Mouse (Mus musculus) stomach, embryonic 14.5 days (tissue): ENCODE results near the gene Lnx2. TPM values are rescaled to one million over a fixed set of nuclear protein-coding genes. Genes with fewer than 3 reads are reported as not detected.

Experiments
- ATAC-seq: fragments of 200-750 bp; cut with Nextera tagmentation; 2 replicates; pipeline ENCODE4 v1.8.0; 2017; ENCODE audit warnings: low read depth, moderate TSS enrichment; ENCODE audit not compliant: insufficient number of reproducible peaks, insufficient read depth, low FRiP score
- H3K27ac ChIP-seq: fragments of 300-500 bp; sonication (generic); 2 replicates; pipeline ENCODE4 v1.5.1; 2014; ENCODE audit warnings: mild to moderate bottlenecking, low read length, moderate library complexity, mixed read lengths
- H3K27me3 ChIP-seq: fragments of 300-500 bp; sonication (generic); 2 replicates; pipeline ENCODE4 v1.6.1; 2014; ENCODE audit warnings: low read length, control low read depth, mixed read lengths; ENCODE audit not compliant: control insufficient read depth, insufficient read depth
- H3K36me3 ChIP-seq: fragments of 300-500 bp; sonication (generic); 2 replicates; pipeline ENCODE4 v1.6.1; 2014; ENCODE audit warnings: mild to moderate bottlenecking, control low read depth, low read length, moderate library complexity, mixed read lengths; ENCODE audit not compliant: control insufficient read depth, insufficient read depth
- H3K4me1 ChIP-seq: fragments of 300-500 bp; sonication (generic); 2 replicates; pipeline ENCODE4 v1.6.1; 2014; ENCODE audit warnings: low read length, control low read depth, mixed read lengths; ENCODE audit not compliant: control insufficient read depth, insufficient read depth
- H3K4me2 ChIP-seq: fragments of 300-500 bp; sonication (generic); replicated peaks from 2 replicates; pipeline ENCODE4 v1.6.1; 2014; ENCODE audit warnings: low read depth, low read length, control low read depth
- H3K4me3 ChIP-seq: fragments of 300-500 bp; sonication (generic); 2 replicates; pipeline ENCODE4 v1.5.1; 2014; ENCODE audit warnings: low read depth, low read length, control low read depth
- H3K9ac ChIP-seq: fragments of 300-500 bp; sonication (generic); replicated peaks from 2 replicates; pipeline ENCODE4 v1.6.1; 2014; ENCODE audit warnings: low read depth, mild to moderate bottlenecking, control low read depth, low read length, moderate library complexity, mixed read lengths
- H3K9me3 ChIP-seq: fragments of 300-500 bp; sonication (generic); 2 replicates; pipeline ENCODE4 v1.6.1; 2016; ENCODE audit warnings: low read depth, low read length, control low read depth; ENCODE audit not compliant: control insufficient read depth
- WGBS: fragments of 180-500 bp; shearing (Covaris S2); extraction: QIAGEN DNeasy Blood & Tissue Kit; methylation state at CpG from one replicate; pipeline ENCODE4 v1.1.7; 2014; 5-methylcytosine and 5-hydroxymethylcytosine counted together
- polyA plus RNA-seq: library from polyadenylated mRNA; unstranded; fragments of >200 nt; fragmentation: Nextera tagmentation; extraction: Ambion mirVana; gene quantifications from 2 replicates; pipeline ENCODE4 v1.2.1, GENCODE M21; 2014

The Lnx2 gene
- polyA plus RNA-seq, 1 experiment from 2014 or later: 20.7 TPM

- Histone ChIP-seq H3K9ac (no peak overlapping the region), H3K27ac (no peak overlapping the region), H3K4me3 (no peak overlapping the region), H3K4me2 (no peak overlapping the region), H3K36me3 (peaks cover 2% of the 10 kb centered on the region; the same call in 1 of the 2 replicates), H3K4me1 (no peaks in the 10 kb centered on the region), H3K9me3 (no peaks in the 10 kb centered on the region; the same call in 1 of the 2 replicates), H3K27me3 (no peaks in the 10 kb centered on the region)
- WGBS: 82% methylated on average over 10 of the region's 10 CpGs
- ATAC-seq: no peak
These were observed 65.1 kb downstream of the Lnx2 start for GRCm38 (mm10) chr5:147011333-147011732.

- Histone ChIP-seq H3K27me3 (no peaks in the 10 kb centered on the region), H3K27ac (no peak overlapping the region), H3K4me3 (no peak overlapping the region), H3K9ac (no peak overlapping the region), H3K4me2 (no peak overlapping the region), H3K36me3 (no peaks in the 10 kb centered on the region), H3K4me1 (no peaks in the 10 kb centered on the region), H3K9me3 (no peaks in the 10 kb centered on the region)
- ATAC-seq: no peak
- 67% methylated on average over 1 of the region's 1 CpGs for WGBS
These were observed 73.1 kb downstream of the Lnx2 start for GRCm38 (mm10) chr5:147003303-147003702.

- Histone ChIP-seq H3K36me3 (no peaks in the 10 kb centered on the region), H3K4me3 (no peak overlapping the region), H3K27ac (no peak overlapping the region), H3K4me1 (no peaks in the 10 kb centered on the region), H3K9me3 (no peaks in the 10 kb centered on the region), H3K27me3 (no peaks in the 10 kb centered on the region), H3K4me2 (no peak overlapping the region), H3K9ac (no peak overlapping the region)
- WGBS: 81% methylated on average over 4 of the region's 4 CpGs
- no peak for ATAC-seq
These were observed 75.1 kb downstream of the Lnx2 start for GRCm38 (mm10) chr5:147001312-147001711.

DNA sequence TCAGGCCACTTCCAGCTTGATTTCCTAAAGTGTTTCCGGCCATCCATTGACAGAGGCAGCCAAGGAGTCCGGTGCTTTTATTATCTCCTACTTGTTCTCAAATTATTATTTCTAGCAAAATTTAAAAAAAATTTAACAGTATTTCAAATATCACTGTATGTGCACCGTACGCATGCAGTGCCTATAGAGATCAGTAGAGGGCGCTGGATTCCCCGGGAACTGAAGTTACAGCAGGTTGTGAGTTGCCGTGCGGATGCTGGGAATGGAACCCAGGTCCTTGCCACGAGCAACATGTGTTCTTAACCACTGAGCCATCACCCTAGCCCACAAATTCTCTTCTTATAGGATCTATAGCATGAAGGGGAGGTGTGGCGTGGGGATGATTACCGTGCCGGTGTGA is 77.6 kb downstream of the Lnx2 start:
- H3K4me3 ChIP-seq: no peak overlapping the region
- no peak overlapping the region for H3K4me2 ChIP-seq
- H3K9ac ChIP-seq: no peak overlapping the region
- H3K36me3 ChIP-seq: no peaks in the 10 kb centered on the region
- H3K27me3 ChIP-seq: no peaks in the 10 kb centered on the region
- H3K27ac ChIP-seq: no peak overlapping the region
- H3K4me1 ChIP-seq: no peaks in the 10 kb centered on the region
- 89% methylated on average over 12 of the region's 12 CpGs for WGBS
- H3K9me3 ChIP-seq: no peaks in the 10 kb centered on the region
- no peak for ATAC-seq

- no peak for ATAC-seq
- no peaks in the 10 kb centered on the region for H3K9me3 ChIP-seq
- no peak overlapping the region for H3K4me3 ChIP-seq
- H3K9ac ChIP-seq: no peak overlapping the region
- no peaks in the 10 kb centered on the region for H3K36me3 ChIP-seq
- no peaks in the 10 kb centered on the region for H3K27me3 ChIP-seq
- H3K27ac ChIP-seq: no peak overlapping the region
- no peaks in the 10 kb centered on the region for H3K4me1 ChIP-seq
- 85% methylated on average over 7 of the region's 7 CpGs for WGBS
- H3K4me2 ChIP-seq: no peak overlapping the region
These were observed 79.6 kb downstream of the Lnx2 start for GRCm38 (mm10) chr5:146996812-146997211.

- no peak for ATAC-seq
- H3K9me3 ChIP-seq: no peaks in the 10 kb centered on the region
- 58% methylated on average over 6 of the region's 6 CpGs for WGBS
These were observed 81.4 kb downstream of the Lnx2 start for GRCm38 (mm10) chr5:146994973-146995372.

GRCm38 (mm10) chr5:146993509-146993908 is 82.9 kb downstream of the Lnx2 start:
- WGBS: 78% methylated on average over 8 of the region's 8 CpGs
- H3K4me1 ChIP-seq: no peaks in the 10 kb centered on the region
- no peaks in the 10 kb centered on the region for H3K36me3 ChIP-seq
- no peaks in the 10 kb centered on the region for H3K27me3 ChIP-seq
- H3K27ac ChIP-seq: no peak overlapping the region
- H3K4me3 ChIP-seq: no peak overlapping the region
- no peak for ATAC-seq
- no peak overlapping the region for H3K4me2 ChIP-seq
- H3K9ac ChIP-seq: no peak overlapping the region
- no peaks in the 10 kb centered on the region for H3K9me3 ChIP-seq

More at GRCm38 (mm10) chr5:146994973-146995372, 81.4 kb downstream of the Lnx2 start:
- Histone ChIP-seq H3K36me3 (no peaks in the 10 kb centered on the region), H3K27ac (no peak overlapping the region), H3K4me2 (no peak overlapping the region), H3K9ac (no peak overlapping the region), H3K4me1 (no peaks in the 10 kb centered on the region), H3K27me3 (no peaks in the 10 kb centered on the region), H3K4me3 (no peak overlapping the region)

DNA sequence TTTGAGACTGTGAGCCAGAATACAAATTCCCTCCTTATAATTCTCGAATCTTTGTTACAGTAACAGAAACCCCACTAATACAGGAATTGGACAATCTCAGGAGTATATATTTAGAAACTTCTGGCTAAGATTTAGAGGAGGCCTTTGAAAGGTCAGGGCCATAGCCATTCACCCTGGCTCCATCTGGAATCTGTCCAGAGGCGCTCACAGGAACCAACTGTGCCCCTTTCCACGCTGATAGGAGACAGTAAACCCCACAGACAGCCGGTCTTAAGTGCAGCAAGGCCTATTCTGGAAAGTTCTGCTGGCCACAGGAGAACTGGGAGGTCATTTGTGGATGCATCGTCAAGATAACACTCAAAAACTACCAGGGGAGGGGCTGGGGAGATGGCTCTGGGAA is 87.3 kb downstream of the Lnx2 start:
- ATAC-seq: no peak
- no peak overlapping the region for H3K4me2 ChIP-seq
- H3K4me1 ChIP-seq: no peaks in the 10 kb centered on the region
- H3K36me3 ChIP-seq: no peaks in the 10 kb centered on the region
- WGBS: 57% methylated on average over 5 of the region's 5 CpGs
- no peak overlapping the region for H3K4me3 ChIP-seq
- no peak overlapping the region for H3K27ac ChIP-seq
- H3K9me3 ChIP-seq: no peaks in the 10 kb centered on the region
- H3K9ac ChIP-seq: no peak overlapping the region
- H3K27me3 ChIP-seq: no peaks in the 10 kb centered on the region

DNA sequence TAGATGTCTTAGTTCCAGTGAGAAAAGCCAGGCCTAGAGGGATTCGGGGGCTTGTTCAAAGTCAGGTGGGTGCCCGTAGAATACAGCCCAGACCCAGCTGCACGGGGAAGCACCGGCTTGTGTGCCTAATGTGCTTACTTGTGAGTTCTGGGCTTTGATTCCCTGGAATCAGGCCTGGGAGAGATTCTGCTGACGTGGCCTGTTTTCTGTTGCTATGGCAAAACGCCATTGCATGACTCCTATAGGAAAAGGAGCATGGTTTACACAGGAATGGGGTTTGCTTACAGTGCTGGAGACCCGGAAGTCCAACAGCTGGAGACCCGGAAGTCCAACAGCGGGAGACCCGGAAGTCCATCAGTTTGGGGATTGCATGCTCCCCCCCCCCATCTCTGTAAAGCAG is 88.8 kb downstream of the Lnx2 start:
- no peak overlapping the region for H3K9ac ChIP-seq
- no peak overlapping the region for H3K4me3 ChIP-seq
- H3K36me3 ChIP-seq: no peaks in the 10 kb centered on the region
- H3K4me2 ChIP-seq: no peak overlapping the region
- WGBS: 74% methylated on average over 10 of the region's 10 CpGs
- H3K9me3 ChIP-seq: no peaks in the 10 kb centered on the region
- H3K27ac ChIP-seq: no peak overlapping the region
- H3K27me3 ChIP-seq: no peaks in the 10 kb centered on the region
- no peaks in the 10 kb centered on the region for H3K4me1 ChIP-seq
- ATAC-seq: no peak
